Mouse (Mus musculus) embryonic stem cell, embryonic (primary cell): ENCODE measurements around the gene Nat10.

ENCODE experiments used
- CTCF ChIA-PET, 4 experiments: fragments of 300-600 bp in 2 of 4; fragments of 350-600 bp in 2 of 4; sonication (Branson Sonifier 250); formaldehyde crosslinking; loops; one replicate each; lab custom pipeline; 2022; ENCODE audit warnings: inconsistent platforms in 2 of 4; lab: Charles Lee
- POLR2A ChIA-PET, 4 experiments: fragments of 300-600 bp in 2 of 4; fragments of 350-600 bp in 2 of 4; sonication (Branson Sonifier 250); formaldehyde crosslinking; loops; one replicate each; lab custom pipeline; 2022; ENCODE audit warnings: antibody characterized with exemption in 4 of 4, inconsistent platforms in 1 of 4; lab: Charles Lee

Nat10 gene

DNA sequence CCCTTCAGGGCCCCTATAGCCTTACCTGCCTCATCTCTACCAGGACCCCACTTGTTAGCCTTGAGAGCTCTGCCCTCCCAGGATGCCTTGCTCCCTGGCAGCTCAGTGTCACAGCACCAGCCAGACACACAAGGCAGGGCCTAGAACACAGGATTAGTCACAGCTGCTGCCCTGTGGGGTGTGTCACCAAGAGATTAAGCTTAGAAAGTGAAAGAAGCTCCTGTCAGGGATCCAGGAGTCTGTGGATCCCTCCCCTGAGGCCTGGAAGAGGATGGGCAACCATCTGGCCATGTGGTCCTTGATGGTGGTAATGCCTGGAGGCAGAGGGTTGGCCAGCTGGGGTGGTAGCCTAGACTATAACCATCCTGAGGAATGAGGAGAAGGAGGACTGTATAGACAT is 73.9 kb downstream of the Nat10 start:
- POLR2A ChIA-PET: interaction anchor here in 1 of 4 experiments (0.7 kb wide), 1 partner anchor 308 kb away, joined by 7 read pairs; no protein-coding TSS in a partner anchor
- CTCF ChIA-PET: no interaction called here

DNA sequence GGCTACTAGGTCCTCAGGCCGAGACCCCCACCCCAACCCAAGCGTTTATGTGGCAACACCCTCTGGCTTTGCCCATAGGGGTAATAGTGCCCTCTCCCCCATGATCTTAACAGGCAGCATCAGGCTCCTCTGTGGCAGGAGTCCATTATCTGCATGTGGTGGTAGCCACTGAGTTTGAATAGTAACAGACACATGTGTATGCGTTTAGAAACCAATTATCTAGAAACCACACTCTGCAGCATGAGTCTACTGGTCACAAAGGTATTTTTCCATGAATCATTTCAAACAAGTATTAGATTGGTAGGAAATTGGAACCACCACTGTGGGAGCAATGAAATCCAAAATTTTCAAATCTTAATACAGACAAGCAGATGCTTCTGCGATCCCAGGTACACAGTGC is 75.5 kb downstream of the Nat10 start:
- CTCF ChIA-PET: interaction anchor here in 1 of 4 experiments (0.5 kb wide), 1 partner anchor 200 kb away, joined by 3 read pairs; no protein-coding TSS in a partner anchor
- POLR2A ChIA-PET: no interaction called here

DNA sequence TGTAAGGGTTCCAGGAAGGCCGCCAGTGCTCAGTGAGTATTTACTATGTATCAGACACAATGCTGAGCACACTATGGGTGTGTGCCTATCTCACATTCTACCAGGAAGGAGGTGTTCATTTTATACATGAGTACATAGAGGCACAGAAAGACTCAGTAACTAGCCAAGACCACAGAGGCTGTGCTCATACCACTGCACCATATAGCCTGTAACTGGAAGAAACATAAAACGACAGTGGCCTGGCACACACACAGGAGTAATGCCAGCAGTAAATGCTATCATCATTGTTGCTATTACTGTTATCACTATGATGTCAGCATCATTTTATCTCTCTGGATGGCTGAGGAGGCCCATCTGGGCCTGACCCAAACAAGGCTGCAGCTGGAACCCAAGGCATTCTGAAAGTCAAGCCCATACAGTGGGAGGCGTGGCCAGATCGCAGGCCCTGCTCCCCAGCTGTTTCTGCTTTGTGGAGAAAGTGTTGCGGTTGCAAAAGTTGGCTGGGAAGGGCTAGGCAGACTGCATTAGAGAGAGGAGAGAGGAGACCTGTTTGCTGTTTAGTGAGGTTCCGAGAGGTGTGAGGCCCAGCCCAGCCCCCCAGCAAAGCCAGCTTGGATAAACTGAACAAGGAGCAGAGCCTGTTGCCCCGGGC is 76.0 kb downstream of the Nat10 start:
- ChIA-PET POLR2A (interaction anchor here in 1 of 4 experiments (0.6 kb wide), 1 partner anchor 1934 kb away, joined by 3 read pairs; no protein-coding TSS in a partner anchor), CTCF (interaction anchor here in 1 of 4 experiments (0.5 kb wide), 1 partner anchor 199 kb away, joined by 3 read pairs; no protein-coding TSS in a partner anchor)

DNA sequence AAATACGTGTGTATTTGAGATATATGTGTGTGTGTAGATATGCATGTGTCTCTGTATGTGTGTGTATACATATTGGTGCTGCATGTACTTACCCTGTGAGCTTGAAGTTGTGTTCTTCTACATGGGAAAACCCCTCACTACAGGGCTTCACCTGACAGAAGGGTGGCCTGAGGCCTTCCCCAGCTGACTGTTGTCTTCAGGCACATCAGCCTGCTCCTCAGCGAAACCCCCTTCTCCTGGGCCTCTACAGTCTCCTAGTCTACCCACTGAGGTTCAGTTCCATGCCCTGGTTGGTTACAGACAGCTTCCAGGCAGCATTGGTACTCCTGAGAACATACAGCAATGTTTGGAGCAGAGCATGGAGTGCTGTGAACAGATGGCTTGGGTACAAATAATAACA is 76.6 kb downstream of the Nat10 start:
- POLR2A ChIA-PET: interaction anchor here in 1 of 4 experiments (0.5 to 0.6 kb wide), 2 partner anchors 35 to 1933 kb away, joined by 3 to 4 read pairs; no protein-coding TSS in a partner anchor
- CTCF ChIA-PET: no interaction called here

DNA sequence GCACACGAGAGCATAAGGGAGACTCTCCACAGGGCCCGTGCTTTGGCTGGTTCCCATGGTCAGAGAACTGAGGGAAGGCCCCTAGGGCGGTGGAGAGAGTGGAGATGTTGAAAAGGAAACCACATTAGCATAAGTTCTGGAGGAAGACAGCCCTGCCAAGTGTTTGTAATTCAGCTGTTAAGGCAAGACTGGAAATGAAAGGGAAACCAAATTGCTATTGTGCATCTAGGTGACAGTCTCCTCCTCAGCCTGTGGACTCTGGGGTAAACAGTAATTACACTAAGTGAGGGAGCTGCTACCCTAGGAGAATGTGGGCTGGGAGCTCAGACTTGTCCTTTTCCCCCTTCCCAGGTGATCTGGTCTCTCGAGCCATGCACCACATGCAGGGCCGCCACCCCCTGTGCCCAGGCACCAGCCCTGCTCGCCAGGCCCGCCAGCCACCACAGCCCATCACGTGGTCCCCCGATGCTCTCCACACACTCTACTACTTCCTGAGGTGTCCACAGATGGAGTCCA is 78.1 kb downstream of the Nat10 start:
- CTCF ChIA-PET: interaction anchor here in 2 of 4 experiments (0.6 to 1.1 kb wide), 2 partner anchors 196 to 318 kb away, joined by 3 read pairs; no protein-coding TSS in a partner anchor
- POLR2A ChIA-PET: interaction anchor here in 1 of 4 experiments (1.4 kb wide), 1 partner anchor 117 kb away, joined by 3 read pairs; no protein-coding TSS in a partner anchor

DNA sequence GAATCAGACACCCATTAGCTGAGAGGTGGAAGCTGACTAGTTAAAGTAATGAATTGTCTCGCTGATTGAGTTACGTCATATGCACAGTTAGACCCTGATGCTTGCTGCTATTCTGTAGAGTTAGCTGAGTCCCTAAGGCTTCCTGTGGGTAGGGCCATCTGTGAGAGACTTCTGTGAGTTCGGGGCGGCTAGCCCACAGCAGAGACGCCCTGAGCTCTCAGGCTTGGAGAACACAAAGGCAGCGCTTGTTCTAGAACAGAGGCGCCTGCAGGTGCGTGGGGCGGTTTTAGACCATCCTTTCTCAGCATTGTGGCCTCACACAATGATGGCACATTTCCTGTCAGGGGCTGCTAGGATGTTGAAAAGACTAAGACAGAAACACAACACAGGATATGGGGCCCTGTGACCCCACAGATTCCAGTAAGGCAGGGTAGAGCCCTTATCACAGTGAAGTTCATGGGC is 78.8 kb downstream of the Nat10 start:
- POLR2A ChIA-PET: interaction anchor here in 2 of 4 experiments (1.0 to 3.1 kb wide), 3 partner anchors 12 to 117 kb away, joined by 3 to 15 read pairs (median 3); no protein-coding TSS in a partner anchor
- CTCF ChIA-PET: interaction anchor here in 2 of 4 experiments (0.6 to 1.1 kb wide), 2 partner anchors 197 to 319 kb away, joined by 3 read pairs; no protein-coding TSS in a partner anchor

DNA sequence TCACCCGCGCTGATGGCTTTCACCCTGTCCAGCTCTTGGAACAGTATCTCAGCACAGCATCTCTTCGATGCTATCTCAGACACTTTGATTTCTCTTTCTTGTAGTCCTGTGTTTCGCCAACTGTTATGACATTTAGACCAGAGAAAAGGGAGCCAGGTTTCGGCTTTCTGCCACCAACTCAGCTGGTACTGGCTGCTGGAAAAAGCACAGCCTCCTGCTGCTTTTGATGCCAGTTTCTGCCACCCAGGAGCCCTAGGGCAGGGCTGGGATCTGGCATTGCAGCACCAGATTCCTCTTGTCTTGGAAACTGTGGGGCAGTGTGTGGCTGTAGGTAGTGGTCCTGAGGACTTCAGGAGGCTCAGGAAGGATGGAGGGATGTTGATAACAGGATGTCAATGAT is 79.9 kb downstream of the Nat10 start:
- POLR2A ChIA-PET: interaction anchor here in 1 of 4 experiments (0.6 to 3.1 kb wide), 4 partner anchors 12 to 60 kb away, joined by 3 to 15 read pairs (median 3); no protein-coding TSS in a partner anchor
- CTCF ChIA-PET: interaction anchor here in 1 of 4 experiments (0.6 kb wide), 1 partner anchor 322 kb away, joined by 3 read pairs; no protein-coding TSS in a partner anchor

DNA sequence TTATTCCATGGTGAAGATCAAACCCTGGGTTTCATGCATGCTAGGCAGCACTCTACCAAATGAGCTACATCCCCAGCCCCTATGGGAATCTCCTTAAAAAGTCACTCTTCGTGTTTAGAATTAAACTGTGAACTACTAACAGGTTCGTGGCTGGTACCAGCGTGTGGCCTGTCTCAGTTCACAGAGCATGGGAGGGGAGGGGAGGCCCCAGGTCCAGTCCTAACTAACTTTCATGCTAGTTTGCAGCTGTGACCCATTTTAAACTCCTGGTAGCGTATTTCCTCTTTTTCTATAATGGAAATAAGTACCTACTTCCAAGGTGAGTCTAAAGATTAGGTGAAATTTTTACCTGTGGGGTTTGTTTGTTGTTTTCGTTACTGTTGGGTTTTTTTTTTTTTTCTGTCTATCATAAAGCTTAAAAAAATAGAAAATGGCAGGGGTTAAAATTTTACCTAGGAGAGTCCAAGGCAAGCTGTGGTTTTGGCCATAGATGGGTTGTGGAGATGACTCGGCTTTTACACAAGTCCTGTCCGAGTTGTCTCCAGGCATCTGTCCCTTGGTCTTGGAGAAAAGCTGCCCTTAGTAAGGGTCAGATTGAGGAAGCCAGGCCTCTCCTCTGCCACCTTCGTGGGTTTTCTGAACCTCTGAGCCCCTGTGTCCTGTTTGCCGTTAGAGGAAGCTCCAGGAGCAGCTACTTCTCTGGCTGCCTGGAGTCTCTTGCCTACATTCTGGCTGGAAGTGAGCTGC is 80.5 kb downstream of the Nat10 start:
- POLR2A ChIA-PET: interaction anchor here in 1 of 4 experiments (0.6 to 3.1 kb wide), 2 partner anchors 12 to 59 kb away, joined by 3 to 15 read pairs; no protein-coding TSS in a partner anchor
- CTCF ChIA-PET: interaction anchor here in 3 of 4 experiments (0.5 to 0.8 kb wide), 3 partner anchors 39 to 323 kb away, joined by 3 read pairs; no protein-coding TSS in a partner anchor

DNA sequence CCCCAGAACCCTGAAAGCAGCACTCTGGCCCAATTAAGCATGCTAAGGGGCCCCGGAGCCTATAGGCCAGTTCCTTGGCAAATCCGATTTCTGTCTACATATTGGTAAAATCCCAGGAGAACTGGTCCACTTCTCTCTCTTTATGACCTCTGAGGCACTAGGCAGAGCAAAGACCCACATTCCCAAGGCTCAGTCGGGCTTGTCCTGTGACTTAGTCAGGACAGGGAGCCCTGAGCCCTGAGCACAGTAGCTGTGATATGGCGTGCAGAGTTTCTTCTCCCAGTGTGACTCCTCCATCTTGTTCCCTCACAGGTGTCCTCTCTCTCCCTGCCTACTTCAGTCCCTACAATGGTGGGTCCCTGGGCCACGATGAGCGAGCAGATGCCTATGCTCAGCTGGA is 82.6 kb downstream of the Nat10 start:
- ChIA-PET CTCF (interaction anchor here in 1 of 4 experiments (0.6 kb wide), 1 partner anchor 237 kb away, joined by 7 read pairs; no protein-coding TSS in a partner anchor), POLR2A (interaction anchor here in 1 of 4 experiments (0.8 to 1.0 kb wide), 2 partner anchors 18 to 113 kb away, joined by 3 read pairs; partner anchors contain the start of gene Abtb2)

DNA sequence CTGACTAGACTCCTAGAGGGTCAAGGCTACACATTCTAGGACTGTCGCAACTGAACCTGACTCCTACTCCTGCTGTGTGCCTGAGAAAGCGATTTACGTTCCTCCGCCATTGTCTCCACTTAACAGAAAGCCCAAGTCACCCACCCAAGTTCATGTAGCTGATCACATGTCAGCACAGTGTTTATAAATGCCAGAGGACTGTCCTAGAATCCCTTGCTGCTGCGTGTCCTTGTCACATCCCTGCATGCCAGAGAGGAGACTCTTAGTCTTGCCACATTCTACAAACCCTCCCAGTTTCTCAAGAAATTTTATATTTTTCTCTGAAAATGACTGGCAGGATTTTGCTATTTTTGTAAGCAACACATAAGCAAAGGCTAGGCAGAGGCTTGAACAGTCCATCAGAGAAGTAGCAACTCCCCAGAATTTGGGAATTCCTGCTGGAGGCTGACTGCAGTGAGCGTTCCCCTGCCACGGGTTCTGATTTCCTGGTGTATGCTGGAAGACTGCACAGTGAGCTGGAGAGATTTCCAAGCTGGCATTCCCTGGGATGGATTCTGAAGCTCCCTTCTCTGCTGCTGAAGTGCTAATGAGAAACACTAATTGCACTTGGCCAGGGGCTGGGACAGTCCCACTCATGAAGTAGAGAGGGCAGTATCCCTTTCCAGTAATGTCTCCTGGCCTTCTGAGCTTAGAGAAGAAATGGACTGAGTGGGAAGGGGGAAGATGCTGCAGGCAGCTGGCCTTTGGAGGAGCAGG is 83.3 kb downstream of the Nat10 start:
- ChIA-PET CTCF (interaction anchor here in 1 of 4 experiments (0.6 kb wide), 1 partner anchor 236 kb away, joined by 7 read pairs; no protein-coding TSS in a partner anchor), POLR2A (interaction anchor here in 1 of 4 experiments (1.0 to 1.2 kb wide), 2 partner anchors 13 to 112 kb away, joined by 3 read pairs; partner anchors contain the start of gene Abtb2)

DNA sequence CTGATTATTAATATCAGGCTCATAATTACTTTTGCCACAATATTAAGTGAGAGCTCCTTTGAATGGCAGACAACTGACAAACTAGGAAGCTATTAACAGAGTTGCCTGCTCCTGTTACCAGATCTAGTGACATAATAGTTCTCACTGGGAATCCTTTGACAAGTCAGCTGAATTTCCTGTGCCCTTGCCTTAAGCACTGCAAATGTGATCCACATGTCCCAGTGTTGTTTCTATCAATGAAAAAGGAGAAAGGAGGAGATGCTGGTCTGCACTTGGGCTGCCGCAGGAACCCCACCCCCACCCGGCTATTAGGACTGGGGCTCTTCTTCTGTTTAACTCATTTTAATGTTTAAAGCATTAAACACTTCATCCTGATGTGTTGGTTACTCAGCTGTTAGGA is 84.3 kb downstream of the Nat10 start:
- ChIA-PET CTCF (interaction anchor here in 1 of 4 experiments (1.1 kb wide), 1 partner anchor 130 kb away, joined by 3 read pairs; no protein-coding TSS in a partner anchor), POLR2A (interaction anchor here in 1 of 4 experiments (0.6 to 1.2 kb wide), 2 partner anchors 14 to 18 kb away, joined by 3 to 4 read pairs; no protein-coding TSS in a partner anchor)

DNA sequence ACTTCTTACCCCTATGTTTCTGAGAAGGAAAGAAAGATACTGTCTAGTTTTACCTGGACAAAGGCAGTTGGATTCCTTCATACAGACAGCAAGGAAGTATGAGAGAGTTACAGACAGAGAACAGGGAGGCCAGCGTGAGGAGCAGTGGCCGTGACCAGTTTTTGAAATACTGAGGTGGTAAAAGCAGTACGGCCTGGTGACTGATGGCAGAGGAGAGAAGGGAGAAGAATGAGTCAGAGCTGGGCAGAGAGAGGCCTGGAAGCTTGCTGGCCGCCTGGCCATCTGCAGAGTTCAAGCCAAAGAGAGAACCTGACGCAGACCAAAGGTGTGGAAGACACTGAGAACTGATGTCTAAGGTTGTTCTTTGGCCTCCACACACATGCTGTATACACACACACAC is 85.7 kb downstream of the Nat10 start:
- ChIA-PET CTCF (interaction anchor here in 1 of 4 experiments (0.7 kb wide), 1 partner anchor 46 kb away, joined by 5 read pairs; no protein-coding TSS in a partner anchor), POLR2A (no interaction called here)

DNA sequence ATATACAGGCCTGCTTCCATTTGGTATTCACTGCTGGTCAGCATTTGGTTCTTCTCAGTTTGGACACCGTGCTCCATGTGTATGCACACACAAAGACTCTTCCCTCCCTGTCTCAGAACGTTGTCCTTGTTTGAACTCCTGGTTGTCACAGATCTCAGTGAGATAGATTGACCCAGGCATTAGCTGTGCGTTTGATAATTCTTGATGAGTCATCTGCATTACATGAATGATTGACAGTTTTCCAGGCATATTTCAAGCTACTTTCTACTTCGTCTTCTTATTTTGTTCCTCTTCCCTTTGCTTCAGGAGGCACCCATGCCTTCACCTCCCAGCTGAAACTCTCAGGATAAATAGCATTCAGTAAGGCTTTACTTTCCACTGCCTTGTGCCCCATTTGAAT is 87.5 kb downstream of the Nat10 start:
- ChIA-PET POLR2A (interaction anchor here in 1 of 4 experiments (0.6 to 0.7 kb wide), 2 partner anchors 42 to 105 kb away, joined by 3 to 6 read pairs; no protein-coding TSS in a partner anchor), CTCF (interaction anchor here in 1 of 4 experiments (1.0 kb wide), 1 partner anchor 107 kb away, joined by 3 read pairs; the partner anchor contains the start of gene Abtb2)

DNA sequence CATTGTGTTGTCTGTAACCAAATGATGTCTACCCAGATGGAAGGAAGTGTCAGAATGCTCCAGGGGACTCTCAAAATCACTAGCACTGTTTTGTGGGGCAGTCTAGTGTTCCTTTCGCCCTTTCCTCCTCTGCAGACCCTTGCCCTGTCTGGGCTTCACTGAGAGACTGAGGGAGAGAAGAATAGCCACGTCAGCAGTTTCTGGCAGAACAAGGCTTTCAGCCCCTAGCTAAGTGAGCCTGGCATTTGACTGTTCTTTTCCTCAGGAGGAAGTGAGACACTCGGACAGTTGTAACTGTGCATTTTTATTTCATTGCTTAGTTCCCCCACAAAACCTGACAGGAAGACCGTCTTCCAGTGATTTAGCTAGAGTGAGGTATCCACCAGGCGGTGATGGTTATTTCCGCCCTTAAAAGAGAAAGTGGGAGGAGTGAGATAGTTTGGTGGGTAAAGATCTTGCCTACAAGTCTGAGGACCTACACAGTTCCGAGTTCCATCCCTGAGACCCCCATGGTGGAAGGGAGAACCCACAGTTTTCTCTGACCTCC is 88.4 kb downstream of the Nat10 start:
- CTCF ChIA-PET: no interaction called here
- POLR2A ChIA-PET: interaction anchor here in 1 of 4 experiments (0.7 kb wide), 1 partner anchor 104 kb away, joined by 6 read pairs; no protein-coding TSS in a partner anchor
